Mouse (Mus musculus) liver, embryonic 14.5 days (tissue): ENCODE data around the gene Frmd4a. TPM values are rescaled to one million over a fixed set of nuclear protein-coding genes. Genes with fewer than 3 reads are reported as not detected.

Source experiments
- ATAC-seq: fragments of 200-750 bp; cut with Nextera tagmentation; 2 replicates; pipeline ENCODE4 v1.8.0; 2017; ENCODE audit warnings: moderate number of reproducible peaks, mild to moderate bottlenecking, moderate library complexity; ENCODE audit not compliant: insufficient read depth
- DNase-seq, 3 experiments: peaks; one replicate each; pipeline ENCODE4 v3.0.0-alpha.2; 2012 to 2013; ENCODE audit warnings: low read depth in 3 of 3, low spot score in 3 of 3
- H3K27ac ChIP-seq: fragments of 300-500 bp; sonication (generic); 2 replicates; pipeline ENCODE4 v1.5.1; 2014; ENCODE audit warnings: moderate library complexity, mild to moderate bottlenecking, control low read depth, inconsistent platforms
- H3K27me3 ChIP-seq: fragments of 300-500 bp; sonication (generic); 2 replicates; pipeline ENCODE4 v1.6.1; 2014; ENCODE audit warnings: mild to moderate bottlenecking, low read length, moderate library complexity; ENCODE audit not compliant: control insufficient read depth, insufficient read depth
- H3K36me3 ChIP-seq: fragments of 300-500 bp; sonication (generic); replicated peaks from 2 replicates; pipeline ENCODE4 v1.6.1; 2014; ENCODE audit warnings: low read depth; ENCODE audit not compliant: control insufficient read depth, insufficient read depth
- H3K4me1 ChIP-seq, 2 experiments: fragments of 200-500 bp in 1 of 2; fragments of 300-500 bp in 1 of 2; sonication (generic) in 1 of 2; replicated peaks; 2 replicates each; pipeline ENCODE4 v1.6.1; 2012 to 2014; ENCODE audit warnings: antibody characterized with exemption in 1 of 2, inconsistent platforms in 1 of 2, low read length in 1 of 2; ENCODE audit not compliant: control insufficient read depth in 2 of 2, insufficient read depth in 2 of 2
- H3K4me2 ChIP-seq: fragments of 300-500 bp; sonication (generic); 2 replicates; pipeline ENCODE4 v1.6.1; 2014; ENCODE audit warnings: low read depth, mild to moderate bottlenecking, control low read depth, moderate library complexity
- H3K4me3 ChIP-seq, 2 experiments: fragments of 200-500 bp in 1 of 2; fragments of 300-500 bp in 1 of 2; sonication (generic) in 1 of 2; 2 replicates each; pipeline ENCODE4 v1.5.1; 2012 to 2014; ENCODE audit warnings: low read depth in 2 of 2, low read length in 2 of 2, mild to moderate bottlenecking in 2 of 2, control low read depth in 1 of 2, inconsistent platforms in 1 of 2, moderate library complexity in 1 of 2; ENCODE audit not compliant: insufficient read depth in 1 of 2
- H3K9ac ChIP-seq: fragments of 300-500 bp; sonication (generic); replicated peaks from 2 replicates; pipeline ENCODE4 v1.6.1; 2014; ENCODE audit warnings: mild to moderate bottlenecking, control low read depth, moderate library complexity
- H3K9me3 ChIP-seq: fragments of 300-500 bp; sonication (generic); 2 replicates; pipeline ENCODE4 v1.6.1; 2016; ENCODE audit warnings: low read length, mixed read lengths; ENCODE audit not compliant: control insufficient read depth
- CTCF ChIP-seq: IDR thresholded peaks from 2 replicates; pipeline ENCODE4 v1.5.1; 2016; ENCODE audit warnings: antibody characterized with exemption, low read depth, control low read depth
- EP300 ChIP-seq: IDR thresholded peaks from 2 replicates; pipeline ENCODE4 v1.6.1; 2016; ENCODE audit warnings: antibody characterized with exemption, low read depth
- WGBS: fragments of 180-500 bp; shearing (Covaris S2); extraction: QIAGEN DNeasy Blood & Tissue Kit; methylation state at CpG from one replicate; pipeline ENCODE4 v1.1.7; 2014; ENCODE audit not compliant: insufficient replicate concordance; 5-methylcytosine and 5-hydroxymethylcytosine counted together
- polyA plus RNA-seq, 2 experiments: library from polyadenylated mRNA; depleted of rRNA in 1 of 2; stranded (reverse) in 1 of 2; unstranded in 1 of 2; fragments of >200 nt; fragmentation: Nextera tagmentation in 1 of 2; extraction: Ambion mirVana in 1 of 2; gene quantifications; 2 replicates each; pipeline versions ENCODE4 v1.2.1 to v1.2.3; 2012 to 2014

Gene Frmd4a
- polyA plus RNA-seq, 2 experiments = 11.0 to 11.2 TPM

DNA sequence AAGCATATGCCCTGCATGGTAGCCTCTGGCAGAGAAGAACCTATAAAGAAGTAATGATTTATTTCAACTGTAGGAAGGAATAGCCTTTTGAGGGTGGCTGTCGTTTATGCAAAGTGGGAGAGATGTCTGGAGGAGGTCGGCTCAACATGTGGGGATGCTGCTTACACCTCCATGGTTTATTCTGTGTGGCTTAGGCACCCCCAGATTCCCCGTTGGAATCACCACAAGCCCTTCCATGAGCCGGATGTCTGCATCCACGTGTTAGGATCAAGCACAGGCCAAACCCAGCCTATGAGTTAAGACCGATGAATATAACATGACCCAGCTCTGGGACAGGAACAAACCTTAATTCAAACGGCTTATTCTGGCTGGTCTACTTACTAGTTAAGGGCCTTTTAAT, 284.2 kb downstream of the Frmd4a start:
- DNase-seq = no peak
- Histone ChIP-seq H3K9me3 (no peaks in the 10 kb centered on the region), H3K4me1 (no peaks in the 10 kb centered on the region), H3K36me3 (no peaks in the 10 kb centered on the region), H3K4me2 (no peak overlapping the region), H3K9ac (no peak overlapping the region), H3K27me3 (no peaks in the 10 kb centered on the region), H3K27ac (no peak overlapping the region), H3K4me3 (no peak overlapping the region)
- 39% methylated on average over 7 of the region's 7 CpGs for WGBS
- TF ChIP-seq CTCF = no peak
- no peak for ATAC-seq

DNA sequence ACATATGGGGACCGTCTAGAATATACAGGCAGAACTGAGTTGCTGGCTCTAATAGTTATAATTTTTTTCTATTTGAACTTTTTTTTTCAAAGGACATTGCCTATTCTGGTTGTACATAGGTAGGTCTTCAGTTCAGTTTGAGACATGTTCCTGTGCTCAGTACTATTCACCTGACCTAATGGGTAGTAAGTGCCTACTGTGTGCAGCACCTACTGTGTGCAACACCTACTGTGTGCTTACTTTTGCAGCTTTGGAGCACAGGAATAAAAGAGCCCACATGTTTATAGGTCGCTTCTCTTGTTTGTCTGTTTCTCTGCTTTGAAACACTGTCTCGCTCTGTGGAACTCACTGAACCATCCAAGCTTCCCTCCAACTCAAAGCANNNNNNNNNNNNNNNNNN, 284.6 kb downstream of the Frmd4a start:
- no peak overlapping the region for H3K27ac ChIP-seq
- H3K9ac ChIP-seq = no peak overlapping the region
- DNase-seq = no peak
- H3K4me3 ChIP-seq = no peak overlapping the region
- no peaks in the 10 kb centered on the region for H3K9me3 ChIP-seq
- H3K4me1 ChIP-seq = no peaks in the 10 kb centered on the region
- ATAC-seq = no peak
- 57% methylated on average over 3 of the region's 3 CpGs for WGBS
- no peaks in the 10 kb centered on the region for H3K27me3 ChIP-seq
- H3K4me2 ChIP-seq = no peak overlapping the region
- TF ChIP-seq CTCF (no peak), EP300 (no peak)
- no peaks in the 10 kb centered on the region for H3K36me3 ChIP-seq

DNA sequence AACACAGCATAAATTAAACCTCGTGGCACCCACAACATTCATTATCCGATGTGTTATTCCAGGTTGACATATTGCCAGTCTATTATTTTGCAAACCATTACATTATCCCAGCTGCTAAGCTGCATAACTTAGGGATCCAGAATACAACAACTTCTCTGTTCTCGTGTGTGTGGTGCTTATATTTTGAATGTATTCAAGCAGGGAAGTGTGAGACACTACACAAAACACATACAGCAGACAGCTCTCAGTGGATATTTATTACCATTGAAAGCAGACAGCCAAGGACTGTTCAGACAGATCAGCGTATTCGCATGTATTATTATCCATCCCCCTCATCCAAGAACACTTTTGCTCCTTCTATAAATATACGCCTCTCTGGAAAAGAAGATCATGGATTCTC, 289.6 kb downstream of the Frmd4a start:
- DNase-seq (no peak), ATAC-seq (no peak)
- TF ChIP-seq CTCF (no peak), EP300 (no peak)
- Histone ChIP-seq H3K4me3 (no peak overlapping the region), H3K27me3 (no peaks in the 10 kb centered on the region), H3K9ac (no peak overlapping the region), H3K27ac (no peak overlapping the region), H3K4me2 (no peak overlapping the region), H3K4me1 (no peaks in the 10 kb centered on the region), H3K9me3 (no peaks in the 10 kb centered on the region), H3K36me3 (no peaks in the 10 kb centered on the region)
- 60% methylated on average over 6 of the region's 6 CpGs for WGBS

DNA sequence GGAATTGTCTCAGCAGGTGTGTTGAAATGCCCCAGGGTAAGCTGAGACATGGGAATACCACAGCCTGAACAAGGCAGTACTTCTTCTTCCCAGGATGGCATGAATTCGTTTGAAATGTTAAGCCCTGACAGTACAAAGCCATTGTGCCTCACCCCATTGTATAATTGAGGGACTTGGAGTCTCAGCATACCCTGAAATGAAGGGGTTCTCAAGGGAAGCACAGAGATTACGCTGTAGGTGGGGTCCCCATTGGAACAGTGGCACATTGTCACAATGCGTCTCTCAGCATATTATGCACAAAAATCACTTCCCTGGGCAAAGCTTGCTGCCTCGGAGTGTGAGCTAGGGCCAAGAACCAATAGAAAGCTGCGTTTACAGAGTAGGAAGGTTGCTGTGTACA, 297.0 kb downstream of the Frmd4a start:
- H3K36me3 ChIP-seq = no peaks in the 10 kb centered on the region
- H3K4me2 ChIP-seq = no peak overlapping the region
- no peak overlapping the region for H3K4me3 ChIP-seq
- no peaks in the 10 kb centered on the region for H3K9me3 ChIP-seq
- no peak for ATAC-seq
- no peak overlapping the region for H3K9ac ChIP-seq
- DNase-seq = no peak
- 57% methylated on average over 5 of the region's 5 CpGs for WGBS
- H3K27me3 ChIP-seq = no peaks in the 10 kb centered on the region
- TF ChIP-seq EP300 (no peak), CTCF (no peak)
- H3K27ac ChIP-seq = no peak overlapping the region
- H3K4me1 ChIP-seq = no peaks in the 10 kb centered on the region

DNA sequence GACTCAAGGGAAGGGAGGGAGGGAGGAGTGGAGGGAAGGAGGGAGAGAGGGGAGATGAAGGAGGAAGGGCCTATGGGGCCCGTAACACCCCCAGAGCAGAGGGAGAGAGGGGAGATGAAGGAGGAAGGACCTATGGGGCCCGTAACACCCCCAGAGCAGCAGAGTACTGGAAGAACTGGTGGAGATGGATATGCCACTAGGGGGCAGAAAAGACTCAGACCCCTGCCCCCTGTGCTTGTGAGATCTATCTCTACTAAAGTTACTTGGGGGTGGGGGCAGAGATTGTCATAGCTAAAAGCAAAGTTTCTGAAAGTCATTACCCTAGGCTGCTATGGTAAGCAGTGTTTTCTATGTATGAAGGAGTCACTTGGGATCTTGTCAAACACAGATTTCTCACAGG, 299.1 kb downstream of the Frmd4a start:
- ATAC-seq (no peak), DNase-seq (no peak)
- H3K4me1 ChIP-seq = no peaks in the 10 kb centered on the region
- no peak overlapping the region for H3K4me3 ChIP-seq
- no peak overlapping the region for H3K4me2 ChIP-seq
- H3K27me3 ChIP-seq = no peaks in the 10 kb centered on the region
- H3K9me3 ChIP-seq = no peaks in the 10 kb centered on the region
- H3K9ac ChIP-seq = no peak overlapping the region
- 19% methylated on average over 2 of the region's 2 CpGs for WGBS
- H3K27ac ChIP-seq = no peak overlapping the region
- no peak for TF ChIP-seq EP300
- peak; percentile 48 for TF ChIP-seq CTCF
- no peaks in the 10 kb centered on the region for H3K36me3 ChIP-seq

DNA sequence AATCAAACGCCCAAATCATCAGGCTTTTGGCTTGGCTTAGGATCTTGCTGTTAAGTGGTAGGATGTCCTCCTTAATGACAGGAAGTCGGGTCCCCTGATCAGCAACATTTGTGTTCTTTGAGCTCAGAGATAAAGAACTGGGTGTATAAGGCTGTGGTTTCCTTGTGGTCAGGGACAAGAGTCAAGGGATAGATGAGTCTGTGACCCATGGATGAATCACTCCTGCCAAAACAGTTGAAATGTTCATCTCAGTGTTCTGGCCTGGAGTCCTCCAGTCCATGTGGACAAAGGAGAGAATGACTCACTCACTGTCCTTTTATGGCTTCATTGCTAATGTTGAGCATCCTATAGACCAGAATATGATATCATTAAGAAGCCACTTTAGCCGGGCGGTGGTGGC, 300.6 kb downstream of the Frmd4a start:
- 12% methylated on average over 4 of the region's 4 CpGs for WGBS
- Histone ChIP-seq H3K27me3 (no peaks in the 10 kb centered on the region), H3K9me3 (no peaks in the 10 kb centered on the region), H3K4me2 (no peak overlapping the region), H3K9ac (no peak overlapping the region), H3K4me3 (no peak overlapping the region), H3K4me1 (no peaks in the 10 kb centered on the region), H3K27ac (no peak overlapping the region), H3K36me3 (no peaks in the 10 kb centered on the region)
- DNase-seq (peak in 1 of 3 experiments; percentile 9), ATAC-seq (no peak)
- TF ChIP-seq CTCF = no peak
